Mouse (Mus musculus): ENCODE data around the gene Rnf213. TPM values are rescaled to one million over a fixed set of nuclear protein-coding genes. Genes with fewer than 3 reads are reported as not detected.
A peak's percentile ranks its signal among the peaks of the same experiment; 100 is the strongest.

Gene Rnf213
- polyA plus RNA-seq, 1 experiment from 2014 or later = 2.1 TPM

GRCm38 (mm10) chr11:119420426-119420825, 27.5 kb downstream of the Rnf213 start:
- no peaks in the 10 kb centered on the region for H3K27me3 ChIP-seq (ENCODE audit: control insufficient read depth, insufficient read depth, low read length)
- no peak overlapping the region for H3K27ac ChIP-seq (ENCODE audit: low read depth, low read length)
- no peaks in the 10 kb centered on the region for H3K4me1 ChIP-seq (replicated peaks; ENCODE audit: control insufficient read depth, insufficient read depth, low read length)
- no peak overlapping the region for H3K4me2 ChIP-seq (replicated peaks; ENCODE audit: low read depth, low read length)
- H3K9me3 ChIP-seq (ENCODE audit: control insufficient read depth, low read length) = no peaks in the 10 kb centered on the region
- no peaks in the 10 kb centered on the region for H3K36me3 ChIP-seq (ENCODE audit: control insufficient read depth, insufficient read depth, low read length)
- ATAC-seq (ENCODE audit: low FRiP score) (no peak), DNase-seq (ENCODE audit: low spot score) (no peak)
- H3K4me3 ChIP-seq (ENCODE audit: low read depth, low read length) = no peak overlapping the region
- H3K9ac ChIP-seq (ENCODE audit: low read depth, low read length) = no peak overlapping the region
- 80% methylated on average over 5 of the region's 5 CpGs for WGBS

GRCm38 (mm10) chr11:119427431-119427830, 34.5 kb downstream of the Rnf213 start:
- Histone ChIP-seq H3K9me3 (ENCODE audit: control insufficient read depth, low read length) (no peaks in the 10 kb centered on the region), H3K27ac (ENCODE audit: low read depth, low read length) (no peak overlapping the region), H3K36me3 (ENCODE audit: control insufficient read depth, insufficient read depth, low read length) (no peaks in the 10 kb centered on the region), H3K9ac (ENCODE audit: low read depth, low read length) (no peak overlapping the region), H3K4me2 (replicated peaks; ENCODE audit: low read depth, low read length) (no peak overlapping the region), H3K4me1 (replicated peaks; ENCODE audit: control insufficient read depth, insufficient read depth, low read length) (no peaks in the 10 kb centered on the region), H3K27me3 (ENCODE audit: control insufficient read depth, insufficient read depth, low read length) (no peaks in the 10 kb centered on the region), H3K4me3 (ENCODE audit: low read depth, low read length) (no peak overlapping the region)
- WGBS = 81% methylated on average over 6 of the region's 6 CpGs
- ATAC-seq (ENCODE audit: low FRiP score) = no peak
- no peak for DNase-seq (ENCODE audit: low spot score)

DNA sequence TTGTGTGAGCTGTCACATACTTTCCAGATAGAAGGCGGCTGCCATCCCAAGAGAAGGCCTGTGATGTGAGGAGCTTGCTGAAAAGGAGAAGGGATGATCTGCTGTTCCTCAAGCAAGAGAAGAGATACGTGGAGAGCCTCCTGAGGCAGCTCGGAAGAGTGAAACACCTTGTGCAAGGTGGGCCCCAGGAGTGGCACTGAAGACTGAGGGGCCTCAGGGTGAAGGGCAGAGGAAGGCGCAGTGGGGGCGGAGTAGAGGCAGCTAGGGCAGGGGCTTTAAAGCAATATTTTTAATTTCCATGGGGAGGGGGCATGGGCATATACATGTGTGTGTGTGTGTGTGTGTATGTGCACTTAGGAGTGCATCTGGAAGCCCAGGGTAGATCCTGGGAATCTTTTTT, 35.1 kb downstream of the Rnf213 start:
- H3K4me2 ChIP-seq (replicated peaks; ENCODE audit: low read depth, low read length) = peak overlapping the region; percentile 40; the same call in 1 of the 2 replicates
- H3K4me3 ChIP-seq (ENCODE audit: low read depth, low read length) = no peak overlapping the region
- no peak overlapping the region for H3K27ac ChIP-seq (ENCODE audit: low read depth, low read length)
- WGBS = 81% methylated on average over 5 of the region's 5 CpGs
- no peaks in the 10 kb centered on the region for H3K36me3 ChIP-seq (ENCODE audit: control insufficient read depth, insufficient read depth, low read length)
- ATAC-seq (ENCODE audit: low FRiP score) (no peak), DNase-seq (ENCODE audit: low spot score) (no peak)
- no peaks in the 10 kb centered on the region for H3K4me1 ChIP-seq (replicated peaks; ENCODE audit: control insufficient read depth, insufficient read depth, low read length)
- no peaks in the 10 kb centered on the region for H3K9me3 ChIP-seq (ENCODE audit: control insufficient read depth, low read length)
- H3K9ac ChIP-seq (ENCODE audit: low read depth, low read length) = no peak overlapping the region
- H3K27me3 ChIP-seq (ENCODE audit: control insufficient read depth, insufficient read depth, low read length) = no peaks in the 10 kb centered on the region

DNA sequence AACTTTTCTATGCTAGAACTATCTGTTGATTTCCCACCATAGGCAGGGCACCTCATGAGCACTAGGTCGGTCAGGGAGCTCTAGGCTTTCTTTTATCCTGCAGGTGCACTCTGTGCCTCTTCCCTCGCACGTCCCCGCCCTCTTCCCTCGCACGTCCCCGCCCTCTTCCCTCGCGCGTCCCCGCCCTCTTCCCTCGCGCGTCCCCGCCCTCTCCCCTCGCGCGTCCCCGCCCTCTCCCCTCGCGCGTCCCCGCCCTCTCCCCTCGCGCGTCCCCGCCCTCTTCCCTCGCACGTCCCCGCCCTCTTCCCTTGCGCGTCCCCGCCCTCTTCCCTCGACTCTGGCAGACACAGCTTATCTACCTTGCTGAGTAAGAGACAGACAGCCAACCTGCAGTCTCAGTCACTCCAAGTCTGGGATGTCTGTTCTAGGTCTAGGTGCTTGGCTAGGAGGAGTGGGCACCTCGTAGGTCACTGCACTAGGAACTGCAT, 35.8 kb downstream of the Rnf213 start:
- H3K4me3 ChIP-seq (ENCODE audit: low read depth, low read length) = peak overlapping the region; percentile 13; the same call in 1 of the 2 replicates
- no peaks in the 10 kb centered on the region for H3K4me1 ChIP-seq (replicated peaks; ENCODE audit: control insufficient read depth, insufficient read depth, low read length)
- no peaks in the 10 kb centered on the region for H3K27me3 ChIP-seq (ENCODE audit: control insufficient read depth, insufficient read depth, low read length)
- H3K4me2 ChIP-seq (replicated peaks; ENCODE audit: low read depth, low read length) = peak overlapping the region; percentile 40
- 1% methylated on average over 29 of the region's 35 CpGs for WGBS
- DNase-seq (ENCODE audit: low spot score) (peak; percentile 51), ATAC-seq (ENCODE audit: low FRiP score) (0 out of 2 replicates have a peak, but pooled peaks have one; percentile 53)
- no peaks in the 10 kb centered on the region for H3K36me3 ChIP-seq (ENCODE audit: control insufficient read depth, insufficient read depth, low read length)
- no peak overlapping the region for H3K27ac ChIP-seq (ENCODE audit: low read depth, low read length)
- no peak overlapping the region for H3K9ac ChIP-seq (ENCODE audit: low read depth, low read length)
- H3K9me3 ChIP-seq (ENCODE audit: control insufficient read depth, low read length) = no peaks in the 10 kb centered on the region

- H3K4me1 ChIP-seq (replicated peaks; ENCODE audit: control insufficient read depth, insufficient read depth, low read length) = no peaks in the 10 kb centered on the region
- ATAC-seq (ENCODE audit: low FRiP score) (no peak), DNase-seq (ENCODE audit: low spot score) (no peak)
- no peaks in the 10 kb centered on the region for H3K9me3 ChIP-seq (ENCODE audit: control insufficient read depth, low read length)
- H3K27ac ChIP-seq (ENCODE audit: low read depth, low read length) = no peak overlapping the region
- no peaks in the 10 kb centered on the region for H3K36me3 ChIP-seq (ENCODE audit: control insufficient read depth, insufficient read depth, low read length)
- WGBS = 85% methylated on average over 12 of the region's 12 CpGs
- no peak overlapping the region for H3K4me3 ChIP-seq (ENCODE audit: low read depth, low read length)
- no peak overlapping the region for H3K9ac ChIP-seq (ENCODE audit: low read depth, low read length)
- no peak overlapping the region for H3K4me2 ChIP-seq (replicated peaks; ENCODE audit: low read depth, low read length)
- H3K27me3 ChIP-seq (ENCODE audit: control insufficient read depth, insufficient read depth, low read length) = no peaks in the 10 kb centered on the region
These were observed 38.6 kb downstream of the Rnf213 start for GRCm38 (mm10) chr11:119431516-119431915.

DNA sequence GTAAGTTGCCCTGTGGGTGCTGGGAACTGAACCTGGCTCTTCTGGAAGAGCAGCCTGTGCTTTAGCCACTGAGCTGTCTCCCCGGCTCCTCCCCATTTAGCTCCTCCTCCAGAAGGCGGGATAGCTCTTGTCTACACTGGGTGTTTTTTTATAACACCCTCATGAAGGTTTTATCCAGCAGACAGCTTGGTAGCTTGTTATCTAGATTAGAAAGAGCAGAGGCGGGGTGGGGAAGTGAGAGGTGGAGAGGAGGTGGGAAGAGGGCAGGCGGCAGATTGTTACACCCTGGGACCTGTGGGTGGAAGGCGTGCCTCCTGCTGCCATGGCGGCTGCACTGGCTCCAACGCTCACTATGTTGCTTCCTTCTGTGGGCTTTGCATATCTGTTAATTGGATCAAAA, 39.8 kb downstream of the Rnf213 start:
- WGBS = 84% methylated on average over 7 of the region's 7 CpGs
- Histone ChIP-seq H3K4me3 (ENCODE audit: low read depth, low read length) (no peak overlapping the region), H3K27ac (ENCODE audit: low read depth, low read length) (no peak overlapping the region), H3K9ac (ENCODE audit: low read depth, low read length) (no peak overlapping the region), H3K27me3 (ENCODE audit: control insufficient read depth, insufficient read depth, low read length) (no peaks in the 10 kb centered on the region), H3K9me3 (ENCODE audit: control insufficient read depth, low read length) (no peaks in the 10 kb centered on the region), H3K4me2 (replicated peaks; ENCODE audit: low read depth, low read length) (no peak overlapping the region), H3K36me3 (ENCODE audit: control insufficient read depth, insufficient read depth, low read length) (no peaks in the 10 kb centered on the region), H3K4me1 (replicated peaks; ENCODE audit: control insufficient read depth, insufficient read depth, low read length) (no peaks in the 10 kb centered on the region)
- ATAC-seq (ENCODE audit: low FRiP score) = no peak
- no peak for DNase-seq (ENCODE audit: low spot score)

- WGBS = 75% methylated on average over 4 of the region's 4 CpGs
- DNase-seq (ENCODE audit: low spot score) = no peak
- no peaks in the 10 kb centered on the region for H3K27me3 ChIP-seq (ENCODE audit: control insufficient read depth, insufficient read depth, low read length)
- no peak overlapping the region for H3K4me2 ChIP-seq (replicated peaks; ENCODE audit: low read depth, low read length)
- H3K27ac ChIP-seq (ENCODE audit: low read depth, low read length) = no peak overlapping the region
- H3K9me3 ChIP-seq (ENCODE audit: control insufficient read depth, low read length) = no peaks in the 10 kb centered on the region
- H3K9ac ChIP-seq (ENCODE audit: low read depth, low read length) = no peak overlapping the region
- no peak overlapping the region for H3K4me3 ChIP-seq (ENCODE audit: low read depth, low read length)
- H3K36me3 ChIP-seq (ENCODE audit: control insufficient read depth, insufficient read depth, low read length) = no peaks in the 10 kb centered on the region
- H3K4me1 ChIP-seq (replicated peaks; ENCODE audit: control insufficient read depth, insufficient read depth, low read length) = no peaks in the 10 kb centered on the region
- ATAC-seq (ENCODE audit: low FRiP score) = no peak
These were observed 41.4 kb downstream of the Rnf213 start for GRCm38 (mm10) chr11:119434316-119434715.

- 84% methylated on average over 19 of the region's 19 CpGs for WGBS
- no peak overlapping the region for H3K4me3 ChIP-seq (ENCODE audit: low read depth, low read length)
- no peaks in the 10 kb centered on the region for H3K36me3 ChIP-seq (ENCODE audit: control insufficient read depth, insufficient read depth, low read length)
- no peak overlapping the region for H3K27ac ChIP-seq (ENCODE audit: low read depth, low read length)
- peak; percentile 25 for DNase-seq (ENCODE audit: low spot score)
- H3K27me3 ChIP-seq (ENCODE audit: control insufficient read depth, insufficient read depth, low read length) = no peaks in the 10 kb centered on the region
- no peaks in the 10 kb centered on the region for H3K9me3 ChIP-seq (ENCODE audit: control insufficient read depth, low read length)
- H3K9ac ChIP-seq (ENCODE audit: low read depth, low read length) = no peak overlapping the region
- H3K4me1 ChIP-seq (replicated peaks; ENCODE audit: control insufficient read depth, insufficient read depth, low read length) = no peaks in the 10 kb centered on the region
- no peak for ATAC-seq (ENCODE audit: low FRiP score)
- H3K4me2 ChIP-seq (replicated peaks; ENCODE audit: low read depth, low read length) = no peak overlapping the region
These were observed 43.3 kb downstream of the Rnf213 start for GRCm38 (mm10) chr11:119435880-119436872.

- Histone ChIP-seq H3K9ac (ENCODE audit: low read depth, low read length) (no peak overlapping the region), H3K27me3 (ENCODE audit: control insufficient read depth, insufficient read depth, low read length) (no peaks in the 10 kb centered on the region), H3K4me1 (replicated peaks; ENCODE audit: control insufficient read depth, insufficient read depth, low read length) (no peaks in the 10 kb centered on the region), H3K9me3 (ENCODE audit: control insufficient read depth, low read length) (no peaks in the 10 kb centered on the region), H3K36me3 (ENCODE audit: control insufficient read depth, insufficient read depth, low read length) (no peaks in the 10 kb centered on the region), H3K4me3 (ENCODE audit: low read depth, low read length) (no peak overlapping the region), H3K27ac (ENCODE audit: low read depth, low read length) (no peak overlapping the region), H3K4me2 (replicated peaks; ENCODE audit: low read depth, low read length) (no peak overlapping the region)
- no peak for ATAC-seq (ENCODE audit: low FRiP score)
- WGBS = 91% methylated on average over 8 of the region's 8 CpGs
- DNase-seq (ENCODE audit: low spot score) = no peak
These were observed 45.9 kb downstream of the Rnf213 start for GRCm38 (mm10) chr11:119438776-119439175.

All from hindbrain, embryonic 11.5 days (tissue).